Mouse (Mus musculus): ENCODE results near the gene Oaz2. TPM values are rescaled to one million over a fixed set of nuclear protein-coding genes. Genes with fewer than 3 reads are reported as not detected.
A peak's percentile ranks its signal among the peaks of the same experiment; 100 is the strongest.
"Not testable (repeated sequence)": the region's sequence is repeated elsewhere in the genome, so short reads cannot be mapped to it uniquely, and the experiment has no call there.

The Oaz2 gene
- polyA plus RNA-seq, 1 experiment from 2014 or later = 422 TPM

GRCm38 (mm10) chr9:65636926-65637325, 30.9 kb upstream of the Oaz2 start:
- Histone ChIP-seq H3K4me1 (0 out of 2 replicates have a peak, but pooled peaks cover 8% of the 10 kb centered on the region), H3K4me2 (no peak overlapping the region), H3K27me3 (no peaks in the 10 kb centered on the region), H3K36me3 (no peaks in the 10 kb centered on the region), H3K9me3 (no peaks in the 10 kb centered on the region), H3K27ac (no peak overlapping the region), H3K9ac (no peak overlapping the region), H3K4me3 (no peak overlapping the region)
- 82% methylated on average over 4 of the region's 4 CpGs for WGBS
- no peak for ATAC-seq (ENCODE audit: borderline replicate concordance, extremely low read depth, low FRiP score, low TSS enrichment)

- Histone ChIP-seq H3K4me1 (0 out of 2 replicates have a peak, but pooled peaks cover 10% of the 10 kb centered on the region), H3K4me3 (no peak overlapping the region), H3K27ac (no peak overlapping the region), H3K4me2 (no peak overlapping the region), H3K27me3 (no peaks in the 10 kb centered on the region), H3K9ac (no peak overlapping the region), H3K36me3 (no peaks in the 10 kb centered on the region), H3K9me3 (no peaks in the 10 kb centered on the region)
- WGBS = 46% methylated on average over 5 of the region's 5 CpGs
- no peak for ATAC-seq (ENCODE audit: borderline replicate concordance, extremely low read depth, low FRiP score, low TSS enrichment)
Measured at GRCm38 (mm10) chr9:65639065-65639464, 28.7 kb upstream of the Oaz2 start.

GRCm38 (mm10) chr9:65640838-65641410, 26.9 kb upstream of the Oaz2 start:
- Histone ChIP-seq H3K9me3 (no peaks in the 10 kb centered on the region), H3K27me3 (no peaks in the 10 kb centered on the region), H3K4me1 (peaks cover 12% of the 10 kb centered on the region; the same call in 1 of the 2 replicates), H3K4me3 (no peak overlapping the region), H3K36me3 (no peaks in the 10 kb centered on the region), H3K9ac (no peak overlapping the region), H3K4me2 (no peak overlapping the region), H3K27ac (no peak overlapping the region)
- 14% methylated on average over 5 of the region's 5 CpGs for WGBS
- ATAC-seq (ENCODE audit: borderline replicate concordance, extremely low read depth, low FRiP score, low TSS enrichment) = 0 out of 2 replicates have a peak, but pooled peaks have one; percentile 55

GRCm38 (mm10) chr9:65641446-65642052, 26.3 kb upstream of the Oaz2 start:
- H3K4me1 ChIP-seq = peaks cover 17% of the 10 kb centered on the region; the same call in 1 of the 2 replicates
- WGBS = 20% methylated on average over 12 of the region's 12 CpGs
- H3K4me3 ChIP-seq = no peak overlapping the region
- H3K36me3 ChIP-seq = no peaks in the 10 kb centered on the region
- no peaks in the 10 kb centered on the region for H3K9me3 ChIP-seq
- H3K9ac ChIP-seq = no peak overlapping the region
- no peaks in the 10 kb centered on the region for H3K27me3 ChIP-seq
- ATAC-seq (ENCODE audit: borderline replicate concordance, extremely low read depth, low FRiP score, low TSS enrichment) = no peak
- no peak overlapping the region for H3K4me2 ChIP-seq
- no peak overlapping the region for H3K27ac ChIP-seq

- Histone ChIP-seq H3K36me3 (no peaks in the 10 kb centered on the region), H3K4me3 (no peak overlapping the region), H3K4me1 (peaks cover 17% of the 10 kb centered on the region; the same call in 1 of the 2 replicates), H3K9me3 (no peaks in the 10 kb centered on the region), H3K27ac (no peak overlapping the region), H3K9ac (no peak overlapping the region), H3K4me2 (no peak overlapping the region), H3K27me3 (no peaks in the 10 kb centered on the region)
- no peak for ATAC-seq (ENCODE audit: borderline replicate concordance, extremely low read depth, low FRiP score, low TSS enrichment)
Measured at GRCm38 (mm10) chr9:65642546-65642945, 25.3 kb upstream of the Oaz2 start.

GRCm38 (mm10) chr9:65644960-65645359, 22.8 kb upstream of the Oaz2 start:
- Histone ChIP-seq H3K9ac (no peak overlapping the region), H3K27me3 (no peaks in the 10 kb centered on the region), H3K4me2 (no peak overlapping the region), H3K9me3 (no peaks in the 10 kb centered on the region), H3K36me3 (no peaks in the 10 kb centered on the region), H3K4me1 (peaks cover 25% of the 10 kb centered on the region; the same call in 1 of the 2 replicates), H3K27ac (no peak overlapping the region), H3K4me3 (no peak overlapping the region)
- WGBS = 91% methylated on average over 4 of the region's 4 CpGs
- ATAC-seq (ENCODE audit: borderline replicate concordance, extremely low read depth, low FRiP score, low TSS enrichment) = no peak

- Histone ChIP-seq H3K27me3 (no peaks in the 10 kb centered on the region), H3K36me3 (no peaks in the 10 kb centered on the region), H3K4me3 (no peak overlapping the region), H3K4me2 (no peak overlapping the region), H3K4me1 (peaks cover 31% of the 10 kb centered on the region), H3K9ac (no peak overlapping the region), H3K9me3 (no peaks in the 10 kb centered on the region), H3K27ac (no peak overlapping the region)
- ATAC-seq (ENCODE audit: borderline replicate concordance, extremely low read depth, low FRiP score, low TSS enrichment) = no peak
- 33% methylated on average over 3 of the region's 3 CpGs for WGBS
Measured at GRCm38 (mm10) chr9:65645984-65646383, 21.8 kb upstream of the Oaz2 start.

- H3K36me3 ChIP-seq = no peaks in the 10 kb centered on the region
- ATAC-seq (ENCODE audit: borderline replicate concordance, extremely low read depth, low FRiP score, low TSS enrichment) = no peak
- H3K27ac ChIP-seq = no peak overlapping the region
- no peaks in the 10 kb centered on the region for H3K27me3 ChIP-seq
- H3K4me1 ChIP-seq = peaks cover 28% of the 10 kb centered on the region
- H3K4me3 ChIP-seq = no peak overlapping the region
- H3K9ac ChIP-seq = no peak overlapping the region
- no peaks in the 10 kb centered on the region for H3K9me3 ChIP-seq
- WGBS = 80% methylated on average over 2 of the region's 2 CpGs
- no peak overlapping the region for H3K4me2 ChIP-seq
Measured at GRCm38 (mm10) chr9:65646782-65647181, 21.0 kb upstream of the Oaz2 start.

GRCm38 (mm10) chr9:65648730-65649129, 19.1 kb upstream of the Oaz2 start:
- Histone ChIP-seq H3K9ac (no peak overlapping the region), H3K9me3 (no peaks in the 10 kb centered on the region), H3K36me3 (no peaks in the 10 kb centered on the region), H3K4me3 (no peak overlapping the region), H3K27ac (no peak overlapping the region), H3K4me2 (no peak overlapping the region), H3K27me3 (no peaks in the 10 kb centered on the region), H3K4me1 (peaks cover 25% of the 10 kb centered on the region)
- 80% methylated on average over 13 of the region's 13 CpGs for WGBS
- ATAC-seq (ENCODE audit: borderline replicate concordance, extremely low read depth, low FRiP score, low TSS enrichment) = no peak

- peak; percentile 73; the same call in 1 of the 2 replicates for ATAC-seq (ENCODE audit: borderline replicate concordance, extremely low read depth, low FRiP score, low TSS enrichment)
- Histone ChIP-seq H3K4me1 (peaks cover 25% of the 10 kb centered on the region), H3K4me3 (no peak overlapping the region), H3K27ac (peak overlapping the region; percentile 60), H3K9me3 (no peaks in the 10 kb centered on the region), H3K27me3 (no peaks in the 10 kb centered on the region), H3K36me3 (no peaks in the 10 kb centered on the region), H3K9ac (no peak overlapping the region), H3K4me2 (no peak overlapping the region)
- 19% methylated on average over 1 of the region's 1 CpGs for WGBS
Measured at GRCm38 (mm10) chr9:65649997-65650396, 17.8 kb upstream of the Oaz2 start.

- peaks cover 18% of the 10 kb centered on the region for H3K4me1 ChIP-seq
- H3K27ac ChIP-seq; H3K4me2 ChIP-seq; H3K4me3 ChIP-seq; H3K27me3 ChIP-seq; ATAC-seq (ENCODE audit: borderline replicate concordance, extremely low read depth, low FRiP score, low TSS enrichment); H3K36me3 ChIP-seq; H3K9ac ChIP-seq; H3K9me3 ChIP-seq: not testable (repeated sequence)
- 81% methylated on average over 1 of the region's 1 CpGs for WGBS
Measured at GRCm38 (mm10) chr9:65651957-65652356, 15.8 kb upstream of the Oaz2 start.

- H3K27ac ChIP-seq = no peak overlapping the region
- H3K4me1 ChIP-seq = peaks cover 18% of the 10 kb centered on the region
- no peak overlapping the region for H3K4me2 ChIP-seq
- H3K27me3 ChIP-seq = no peaks in the 10 kb centered on the region
- H3K9ac ChIP-seq = no peak overlapping the region
- no peaks in the 10 kb centered on the region for H3K9me3 ChIP-seq
- no peak overlapping the region for H3K4me3 ChIP-seq
- 84% methylated on average over 4 of the region's 4 CpGs for WGBS
- H3K36me3 ChIP-seq = no peaks in the 10 kb centered on the region
- ATAC-seq (ENCODE audit: borderline replicate concordance, extremely low read depth, low FRiP score, low TSS enrichment) = no peak
Measured at GRCm38 (mm10) chr9:65653741-65654140, 14.1 kb upstream of the Oaz2 start.
